Mouse (Mus musculus) liver, adult (tissue): ENCODE measurements at regions not wholly inside any gene's neighbourhood (a gene's known extent, or its start where the extent isn't known, plus 50 kb on each side); places are given as distances from the start of the nearest gene placed in this dataset.

ENCODE experiments used
- GATA4 ChIP-seq: IDR thresholded peaks from 2 replicates; pipeline ENCODE4 v1.6.1; 2014; ENCODE audit warnings: mild to moderate bottlenecking, low read length; ENCODE audit not compliant: insufficient replicate concordance

DNA sequence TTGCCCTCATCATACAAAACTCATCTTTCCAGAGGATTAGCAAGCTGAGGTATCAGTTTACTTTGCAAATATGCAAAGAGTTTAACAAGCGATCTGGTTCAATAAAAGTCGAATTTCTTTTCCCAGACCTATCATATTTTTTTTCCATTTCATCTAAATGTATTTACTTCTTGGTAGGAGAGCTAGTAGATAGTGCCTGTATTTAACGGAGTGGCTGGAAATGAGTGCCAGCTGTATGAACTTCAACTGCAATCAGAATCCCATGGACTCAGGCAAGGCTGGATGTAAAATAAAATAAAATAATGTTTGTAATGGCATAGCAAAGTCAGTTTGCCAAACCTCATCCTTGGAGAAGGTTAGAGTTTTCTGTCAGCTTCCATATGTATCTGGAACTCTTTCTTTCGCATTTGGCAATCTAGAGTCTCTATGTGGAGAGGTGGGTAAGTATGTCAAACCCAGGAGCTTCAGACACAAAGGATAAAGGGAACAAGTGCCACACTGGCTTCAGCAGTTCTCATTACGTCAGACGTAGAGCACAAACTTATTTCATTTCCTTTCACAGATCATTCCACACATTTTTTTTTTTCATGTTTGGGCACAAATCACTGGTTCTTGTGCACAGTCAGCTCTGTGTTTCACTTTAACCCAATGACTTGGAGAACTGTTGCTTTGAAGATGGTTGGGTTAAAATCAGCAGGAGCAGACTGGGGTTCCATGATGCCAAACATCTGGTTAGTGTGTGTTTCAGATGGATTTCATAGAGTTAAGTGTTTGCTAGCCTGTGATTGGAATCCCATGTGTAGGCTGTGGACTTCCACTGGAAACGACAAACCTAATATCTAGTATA lies 357.2 kb upstream of the Tmc3 start:
- TF ChIP-seq GATA4 = no peak

DNA sequence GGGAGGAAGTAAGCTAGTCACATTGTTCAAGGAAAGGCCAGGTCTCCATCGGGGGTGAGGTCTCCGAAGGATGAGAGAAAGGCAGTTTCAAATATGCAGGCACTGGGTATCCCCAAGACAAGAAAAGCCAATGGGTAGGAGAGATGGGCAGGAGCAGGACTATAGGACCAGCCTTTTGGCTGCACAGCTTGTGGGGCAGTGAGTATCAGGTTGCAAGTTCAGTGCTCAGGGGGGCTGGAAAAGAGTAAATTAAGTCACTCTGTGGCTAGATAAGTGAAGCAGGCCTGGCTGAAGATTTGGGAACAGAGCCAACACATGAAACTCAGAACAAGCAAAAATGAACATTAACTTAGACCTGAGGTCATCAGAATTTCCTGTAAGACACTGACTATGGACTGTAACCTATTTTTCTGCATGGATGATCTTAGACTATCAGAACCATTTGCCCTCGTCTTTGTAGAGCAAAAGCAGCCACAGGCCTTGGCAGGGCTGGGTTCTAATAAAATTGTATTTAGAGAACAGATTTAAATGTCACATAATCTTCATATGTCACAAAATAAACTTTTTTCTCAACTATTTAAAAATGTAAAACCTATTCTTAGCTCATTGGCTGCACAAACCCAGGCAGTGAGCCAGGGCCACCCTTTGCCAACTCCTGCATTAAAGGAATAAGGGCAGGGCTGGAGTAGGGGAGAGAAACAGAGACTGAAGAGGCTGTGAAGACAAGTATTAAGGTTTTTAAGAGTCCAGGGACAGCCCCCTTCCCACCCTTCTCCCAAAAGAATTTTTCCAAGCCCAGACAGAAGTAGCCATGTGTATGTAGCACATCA lies 354.0 kb upstream of the Tmc3 start:
- TF ChIP-seq GATA4 = no peak

DNA sequence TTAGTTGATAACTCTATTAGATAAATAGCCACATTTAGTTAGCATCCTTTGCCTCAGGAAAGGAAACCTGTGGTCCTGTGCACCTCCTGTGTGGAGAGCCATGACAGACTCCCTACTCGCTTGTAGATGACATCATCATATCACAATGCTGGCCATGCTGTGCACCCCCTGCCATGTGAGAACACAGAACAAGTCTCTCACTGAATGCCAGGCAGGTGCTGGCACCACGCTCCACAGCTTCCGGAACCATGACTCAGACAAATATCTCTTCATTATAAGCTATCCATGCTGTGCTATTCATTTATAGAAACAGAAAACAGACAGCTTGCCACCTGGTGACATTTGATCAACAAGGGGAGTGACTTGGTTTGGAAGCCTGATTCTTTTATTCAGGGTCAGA lies 349.1 kb upstream of the Tmc3 start:
- TF ChIP-seq GATA4 = no peak

DNA sequence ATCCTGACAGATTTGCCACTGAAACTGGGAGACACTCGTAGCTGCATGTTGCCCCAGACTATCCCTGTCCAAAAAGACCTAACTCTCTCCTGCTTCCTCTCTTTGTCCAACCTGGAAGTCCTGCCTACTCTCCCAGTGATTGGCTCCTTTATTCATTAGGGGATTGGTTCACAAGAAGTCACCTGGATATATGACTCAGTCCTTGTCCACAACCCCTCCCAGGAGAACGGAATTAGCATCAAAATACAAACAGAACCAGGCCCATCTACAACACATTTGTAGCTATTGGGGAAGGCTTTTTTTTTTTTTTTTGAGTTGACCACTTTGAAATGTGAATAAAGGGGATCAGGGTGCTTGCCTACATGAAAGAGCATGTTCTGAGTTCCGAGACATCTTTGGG lies 347.4 kb upstream of the Tmc3 start:
- TF ChIP-seq GATA4 = no peak

DNA sequence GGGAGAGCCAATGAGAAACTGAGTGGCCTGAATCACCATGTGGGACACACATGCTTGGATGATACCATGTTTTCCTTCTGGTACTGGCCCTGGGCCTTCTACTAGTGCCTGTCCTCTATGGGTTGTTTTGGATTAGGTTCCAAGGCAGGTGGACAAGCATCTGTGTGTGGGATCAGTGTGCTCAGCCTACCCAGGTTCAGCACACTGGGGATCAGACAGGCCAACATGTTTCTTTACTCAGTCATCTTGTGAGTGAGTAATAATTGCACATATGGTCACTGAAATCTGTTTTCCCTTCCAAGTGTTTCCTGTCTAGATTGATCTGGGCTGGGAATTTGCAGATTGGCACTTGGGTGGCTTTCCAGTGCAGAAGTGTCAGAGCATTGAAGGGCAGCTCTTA lies 346.6 kb upstream of the Tmc3 start:
- TF ChIP-seq GATA4 = no peak

DNA sequence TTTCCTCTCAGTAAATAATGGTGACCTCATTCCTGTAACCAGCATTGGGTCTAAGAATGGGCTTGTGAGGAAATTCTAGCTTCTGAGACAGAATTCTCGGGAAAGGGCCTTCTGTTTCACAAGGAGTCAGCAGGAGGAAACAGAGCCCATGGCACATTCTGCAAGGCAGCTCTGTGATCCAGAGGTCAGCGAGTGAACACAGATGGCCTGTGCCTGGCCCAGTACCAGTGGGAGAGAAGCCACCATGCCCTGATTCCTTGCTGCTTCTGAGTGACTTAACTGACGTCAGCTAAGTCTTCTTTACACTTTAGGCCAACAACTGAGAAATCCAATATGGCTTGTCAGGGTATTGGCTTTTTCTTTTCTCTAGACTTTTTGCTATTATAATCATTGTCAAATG lies 342.5 kb upstream of the Tmc3 start:
- no peak for TF ChIP-seq GATA4

DNA sequence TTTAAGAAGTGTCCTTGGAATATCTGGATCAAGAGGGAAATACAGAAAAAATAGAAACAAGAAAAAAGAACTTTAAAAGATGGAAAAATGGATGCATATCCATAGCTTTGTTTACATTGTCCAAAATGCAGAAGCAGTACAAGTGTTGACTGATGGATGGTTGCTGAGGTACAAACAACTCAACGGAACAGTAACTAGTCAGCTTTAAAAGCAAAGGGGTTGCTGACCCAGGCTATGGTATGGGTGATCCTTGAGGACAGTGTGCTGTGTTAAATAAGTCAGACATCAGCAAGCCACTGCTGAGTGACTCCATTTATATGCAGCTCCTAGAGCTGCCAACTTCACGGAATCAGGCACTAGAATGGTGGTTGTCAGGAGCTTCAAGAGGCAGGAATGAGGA lies 338.9 kb upstream of the Tmc3 start:
- TF ChIP-seq GATA4 = no peak

DNA sequence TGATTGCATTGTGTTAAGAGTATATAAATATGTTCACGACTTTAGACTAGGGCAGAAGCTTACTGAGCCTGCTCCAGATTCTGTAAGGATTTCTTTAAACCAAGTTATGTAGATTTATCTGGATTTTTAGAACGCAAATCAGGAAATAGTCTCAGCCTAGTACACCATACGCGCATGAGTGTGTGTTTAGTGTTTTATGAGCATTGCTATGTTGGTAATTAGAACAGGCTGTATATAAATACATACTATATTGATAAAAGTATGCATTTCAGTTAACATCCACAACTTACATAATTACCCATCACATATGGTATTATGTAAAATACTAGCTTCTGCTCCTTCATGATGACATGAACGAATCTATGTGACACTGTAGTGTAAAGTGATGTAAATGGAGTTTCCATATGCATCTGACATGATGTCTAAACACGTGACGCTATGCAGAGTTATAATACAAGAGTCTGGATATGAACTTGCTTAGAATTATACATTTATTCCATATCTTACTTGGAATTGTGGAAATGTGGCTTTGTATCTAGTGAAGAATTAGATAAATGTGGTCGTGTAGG lies 332.6 kb upstream of the Tmc3 start:
- TF ChIP-seq GATA4 = no peak

DNA sequence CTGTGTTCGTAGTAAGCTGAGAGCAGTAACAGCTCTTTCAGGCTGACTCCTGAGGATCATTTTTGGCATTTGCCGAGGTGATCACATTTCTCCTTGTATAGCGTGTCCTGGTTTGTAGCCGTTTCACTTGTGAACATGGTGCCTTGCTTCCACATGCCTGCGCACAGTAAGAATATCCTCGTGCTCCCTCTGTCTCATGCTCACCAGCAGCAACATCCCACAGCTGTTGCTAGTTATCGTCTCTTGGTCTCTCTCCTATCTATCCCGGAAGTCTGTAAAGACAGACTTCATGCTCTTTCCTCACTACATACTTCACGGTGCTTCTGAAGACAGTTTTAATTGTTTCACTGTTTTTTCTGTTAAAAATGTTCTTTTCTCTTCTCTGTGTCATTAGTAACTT lies 331.7 kb upstream of the Tmc3 start:
- TF ChIP-seq GATA4 = no peak

DNA sequence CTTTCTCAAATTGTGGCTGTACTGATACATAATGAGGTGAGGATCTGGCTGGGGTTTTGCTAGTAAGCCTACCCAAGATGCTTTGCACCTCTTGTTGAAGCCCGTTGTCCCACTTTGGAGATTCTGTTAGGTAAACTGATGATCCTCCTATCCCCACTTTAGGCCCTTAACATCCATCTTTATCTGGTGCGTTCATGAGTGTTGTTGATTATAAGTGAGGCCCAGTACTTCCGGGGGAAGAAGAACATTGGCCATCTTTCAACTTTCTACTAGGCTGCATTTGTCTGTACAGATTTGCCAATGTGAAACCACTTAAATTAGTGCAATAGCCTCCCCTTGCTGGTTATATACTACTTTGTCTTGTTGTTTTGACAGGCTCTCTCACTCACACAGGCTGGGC lies 331.3 kb upstream of the Tmc3 start:
- TF ChIP-seq GATA4 = no peak

DNA sequence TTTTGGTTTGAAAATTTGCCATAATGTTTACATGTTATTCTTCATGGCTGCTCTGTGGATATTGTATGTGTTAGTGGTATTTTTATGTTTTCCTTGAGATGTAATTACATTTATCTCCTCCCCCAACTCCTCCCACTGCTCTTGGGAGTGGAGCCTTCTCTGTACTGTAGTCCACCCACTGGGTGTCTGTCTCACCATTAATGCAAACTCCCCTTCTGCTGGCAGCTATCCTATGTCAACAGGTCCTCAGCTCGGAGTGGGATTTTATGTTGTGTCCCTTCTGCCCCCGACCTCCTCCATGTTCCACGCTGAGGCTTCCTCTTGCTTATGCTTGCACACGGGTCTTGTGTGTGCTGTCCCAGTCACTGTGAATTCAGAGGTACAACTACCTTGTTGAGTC lies 330.3 kb upstream of the Tmc3 start:
- no peak for TF ChIP-seq GATA4

DNA sequence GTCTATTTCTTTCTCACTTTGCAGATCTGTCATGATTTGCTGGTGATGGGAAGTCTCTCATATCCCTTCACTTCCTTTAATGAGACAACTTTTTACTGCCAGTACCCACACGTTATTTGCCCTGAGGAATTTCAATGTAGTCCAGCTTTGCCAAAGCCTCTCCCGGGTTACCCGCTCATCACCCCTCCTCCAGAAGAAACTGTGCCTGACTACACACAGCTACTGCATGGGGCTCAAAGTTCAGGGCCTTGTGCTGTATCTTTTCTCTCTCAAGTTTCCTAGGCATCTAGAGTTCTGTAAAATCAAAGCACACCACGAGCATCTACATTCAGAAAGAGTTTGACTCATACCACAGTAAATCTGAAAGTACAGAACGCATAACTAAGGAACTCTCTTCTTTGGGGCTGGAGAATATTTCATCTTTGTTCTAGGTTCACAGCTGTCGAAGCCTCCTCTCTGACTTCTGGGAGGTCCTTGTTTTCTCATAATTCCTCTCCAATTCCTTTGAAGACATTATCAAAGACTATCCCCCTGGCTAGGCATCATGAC lies 328.4 kb upstream of the Tmc3 start:
- no peak for TF ChIP-seq GATA4

DNA sequence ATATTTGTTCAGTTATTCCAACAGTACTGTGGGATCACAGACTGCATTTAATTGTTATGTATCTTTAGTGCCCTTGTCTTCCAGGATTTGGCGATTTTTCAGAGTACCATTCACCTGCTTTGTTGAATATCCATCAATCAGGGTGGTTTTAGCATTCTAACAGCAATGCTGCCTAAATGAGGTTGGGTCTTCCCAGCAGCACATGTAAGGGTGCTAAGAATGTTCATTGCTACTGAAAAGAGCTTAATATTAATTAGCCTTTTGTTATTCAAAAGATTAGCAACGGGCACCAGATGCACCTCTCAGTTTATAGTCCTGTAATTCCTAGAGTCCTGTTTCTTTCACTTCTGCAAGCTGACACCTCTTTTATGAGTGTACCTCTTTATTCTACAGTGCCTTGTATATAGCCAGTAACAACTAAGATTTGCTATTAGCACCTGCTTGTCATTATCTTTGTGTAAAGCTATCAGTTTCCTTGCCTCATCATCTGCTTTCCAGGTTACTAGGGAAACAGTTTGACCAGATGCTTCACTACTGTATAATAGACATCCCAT lies 326.3 kb upstream of the Tmc3 start:
- no peak for TF ChIP-seq GATA4

DNA sequence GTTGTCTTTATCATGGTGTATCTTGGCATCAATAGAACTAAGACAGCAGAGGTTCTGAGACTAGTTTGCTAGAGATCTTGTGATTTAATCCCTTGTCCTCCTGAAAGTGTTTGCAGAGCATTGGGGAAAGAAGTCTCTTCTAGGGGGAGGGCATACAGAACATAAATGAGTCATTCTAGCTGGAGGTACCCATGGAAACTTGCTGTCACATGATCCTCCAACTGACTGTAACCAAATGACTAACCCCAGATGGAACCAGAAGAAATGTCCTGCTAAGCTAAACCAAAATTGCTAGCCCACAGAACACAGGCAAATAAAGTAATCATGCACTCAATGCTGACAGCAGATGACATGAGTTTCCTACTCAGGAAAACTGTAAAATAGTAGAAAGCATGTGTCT lies 323.2 kb upstream of the Tmc3 start:
- TF ChIP-seq GATA4 = no peak
